In the genomic region with DNA sequence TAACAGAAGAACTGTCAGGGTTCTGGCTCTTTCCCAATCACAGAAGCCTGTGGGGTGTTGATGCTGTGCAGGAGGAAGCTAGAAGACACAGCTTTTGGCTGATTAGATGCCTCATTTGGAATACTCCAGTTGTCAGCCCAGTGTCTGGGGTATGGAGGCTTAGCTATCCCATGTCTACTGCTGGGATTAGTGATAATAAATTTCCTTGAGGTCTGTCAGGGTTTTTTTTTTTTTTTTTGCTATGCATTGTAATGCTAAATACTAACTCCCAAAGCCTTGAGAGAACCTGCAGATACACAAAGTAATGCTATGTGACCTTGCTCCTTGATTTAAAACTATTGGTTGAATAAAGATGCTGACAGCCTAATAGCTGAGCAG, we compare ENCODE assay signal across 18 mouse cellular contexts. TPM values are rescaled to one million over a fixed set of nuclear protein-coding genes. Genes with fewer than 3 reads are reported as not detected.
"Had no signal": no experiment of that assay in that cellular context is flagged by ENCODE, and none has a peak within 500 bp of the region (broad histone marks: within the 10 kb centered on the region; RNA-seq: fewer than 3 reads in every experiment).

No protein-coding gene starts in this region.

- H3K9me3 ChIP-seq: neural tube, embryonic 13.5 days; neural tube, embryonic 15.5 days; stomach, embryonic 15.5 days had no signal

- H3K9ac ChIP-seq: neural tube, embryonic 13.5 days; neural tube, embryonic 15.5 days; stomach, embryonic 15.5 days had no signal

- H3K4me2 ChIP-seq: neural tube, embryonic 13.5 days; neural tube, embryonic 15.5 days; stomach, embryonic 15.5 days had no signal

- H3K4me1 ChIP-seq: neural tube, embryonic 13.5 days; neural tube, embryonic 15.5 days; stomach, embryonic 15.5 days had no signal

- DNase-seq: retina, postnatal 1 day; right cerebral cortex, adult 18-20 months; right cerebral cortex, postnatal 14 days; right cerebral cortex, postnatal 25 days; right cerebral cortex, postnatal 4 days; spleen, adult 18-20 months; thymus, adult 18-20 months; thymus, adult 2 months; thymus, postnatal 14 days; thymus, postnatal 25 days; thymus, postnatal 36 days; thymus, postnatal 4 days had no signal

- H3K27me3 ChIP-seq: stomach, embryonic 15.5 days had no signal

- H3K27ac ChIP-seq: neural tube, embryonic 13.5 days; neural tube, embryonic 15.5 days; stomach, embryonic 15.5 days; stomach, postnatal 0 days had no signal

- H3K4me3 ChIP-seq: neural tube, embryonic 13.5 days; neural tube, embryonic 15.5 days; stomach, embryonic 15.5 days had no signal

RNA-seq across cellular contexts. Expression of a gene that starts 8.4 kb away (rescaled TPM):
- total RNA-seq: neutrophil, adult 5-6 weeks had no signal
- polyA plus RNA-seq: neural tube, embryonic 14.5 days had no signal

RNA-seq across cellular contexts. Expression of a gene that starts 37.8 kb away (rescaled TPM):
- total RNA-seq: neutrophil, adult 5-6 weeks had no signal
